Mouse (Mus musculus) cerebellum, adult 11-12 months (tissue): ENCODE data around the gene Mpeg1.

Source experiments
- DNase-seq: peaks from one replicate; pipeline ENCODE4 v3.0.0; 2022

The Mpeg1 gene

DNA sequence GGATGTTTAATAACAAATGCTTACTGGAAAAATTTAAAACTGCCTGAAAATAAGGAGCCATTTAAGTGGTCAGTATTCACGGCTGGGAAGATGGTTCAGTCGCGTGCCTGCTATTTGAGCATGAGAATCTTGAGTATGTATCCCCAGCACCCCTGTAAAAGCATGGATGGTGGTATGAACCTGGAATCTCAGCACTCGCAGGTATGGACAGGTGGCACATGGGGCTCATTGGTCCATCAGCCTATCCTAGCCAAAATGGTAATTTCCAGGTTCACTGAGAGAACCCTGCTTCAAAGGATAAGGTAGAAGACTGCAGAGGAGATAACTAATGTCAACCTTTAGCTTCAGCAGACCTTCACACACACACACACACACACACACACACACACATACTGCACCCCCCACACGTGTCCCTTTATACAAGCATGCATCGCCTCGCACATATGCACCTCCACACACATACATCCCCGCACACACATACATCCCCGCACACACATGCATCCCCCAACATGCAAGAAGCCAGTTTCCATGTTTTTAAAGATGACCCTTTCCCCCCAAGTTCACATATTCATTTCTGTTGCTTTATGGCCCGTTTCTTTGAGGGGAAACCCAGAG lies 5.1 kb downstream of the Mpeg1 start:
- DNase-seq: no peak

DNA sequence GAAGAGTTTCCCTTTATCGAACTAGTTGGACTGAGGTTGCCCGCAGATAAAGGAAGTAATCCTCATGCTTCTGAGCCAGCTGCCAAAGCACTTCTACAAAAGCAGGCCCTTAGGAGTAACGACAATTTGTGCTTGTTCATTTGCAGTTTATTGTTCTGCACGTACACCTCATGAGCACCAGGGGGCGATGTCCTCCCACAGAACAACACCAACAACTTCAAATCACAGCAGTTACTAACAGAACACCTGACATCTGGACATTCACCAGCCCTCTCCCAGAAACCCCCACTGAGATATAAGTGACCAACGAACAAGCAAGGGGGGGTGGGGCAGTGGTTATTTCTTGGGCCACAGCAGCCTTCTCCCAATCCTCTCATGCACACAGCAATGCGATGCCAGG lies 5.6 kb downstream of the Mpeg1 start:
- peak; percentile 48 for DNase-seq

DNA sequence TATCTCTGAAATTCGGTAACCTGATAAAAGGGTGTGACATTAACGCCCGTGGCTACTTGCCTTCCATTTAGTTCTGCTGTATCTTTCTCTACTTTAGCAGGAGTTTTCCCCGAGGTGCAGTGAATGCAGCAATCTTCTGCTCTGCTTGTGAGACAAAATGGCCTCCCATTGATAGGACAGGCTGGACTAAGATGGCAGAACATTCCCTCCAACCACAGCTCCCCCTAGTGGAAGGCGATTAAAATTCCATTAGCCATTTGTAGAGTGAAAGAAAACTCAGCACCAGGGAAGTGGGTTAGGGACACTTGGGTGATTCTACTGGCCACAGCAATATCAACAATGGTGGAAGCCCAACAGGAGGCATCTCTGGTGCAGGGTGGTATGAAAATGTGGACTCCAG lies 6.9 kb downstream of the Mpeg1 start:
- DNase-seq: no peak

DNA sequence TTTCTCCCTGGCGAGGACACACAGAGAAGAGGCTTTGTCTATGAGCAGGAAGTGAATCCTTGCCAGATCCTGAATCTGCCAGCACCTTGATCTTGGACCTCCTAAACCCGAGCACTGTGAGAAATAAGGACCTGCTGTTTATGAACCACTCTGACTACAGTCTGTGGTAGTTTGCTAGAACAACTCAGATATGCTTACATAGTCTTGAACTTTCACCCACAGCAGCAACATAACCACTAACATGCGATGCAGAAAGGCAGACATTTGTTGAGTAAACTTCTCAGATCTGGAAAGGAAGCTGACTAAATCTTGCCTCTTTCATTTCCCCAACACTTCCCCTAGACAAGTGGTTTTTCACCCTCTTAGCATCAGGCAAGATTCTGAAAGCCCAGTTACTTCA lies 11.3 kb downstream of the Mpeg1 start:
- no peak for DNase-seq

DNA sequence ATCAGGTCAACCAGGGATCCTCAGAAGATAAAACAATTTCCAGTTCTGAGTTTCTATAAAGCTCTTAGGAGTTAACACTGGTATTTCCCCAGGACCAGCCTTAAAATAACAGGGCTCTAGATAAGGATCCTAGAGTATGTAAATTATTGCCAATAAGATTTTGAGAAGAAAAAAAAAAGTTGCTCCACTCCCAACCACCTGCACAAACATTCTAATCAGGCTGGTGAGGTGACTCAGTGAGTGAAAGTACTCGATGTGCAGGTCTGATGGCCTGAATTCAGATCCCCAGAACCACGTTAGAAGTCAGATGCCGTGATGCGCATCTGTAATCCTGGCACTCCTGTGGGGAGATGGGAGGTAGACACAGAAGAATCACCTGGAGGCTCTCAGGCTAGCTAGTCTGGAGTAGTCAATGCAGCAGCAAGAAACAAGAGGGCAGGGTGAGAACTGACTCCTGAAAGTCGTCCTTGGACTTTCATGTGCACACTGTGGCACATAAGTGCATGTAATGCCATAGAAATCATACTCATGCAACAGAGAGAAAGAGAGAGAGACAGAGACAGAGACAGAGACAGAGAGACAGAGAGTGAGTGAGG lies 11.9 kb downstream of the Mpeg1 start:
- DNase-seq: no peak

DNA sequence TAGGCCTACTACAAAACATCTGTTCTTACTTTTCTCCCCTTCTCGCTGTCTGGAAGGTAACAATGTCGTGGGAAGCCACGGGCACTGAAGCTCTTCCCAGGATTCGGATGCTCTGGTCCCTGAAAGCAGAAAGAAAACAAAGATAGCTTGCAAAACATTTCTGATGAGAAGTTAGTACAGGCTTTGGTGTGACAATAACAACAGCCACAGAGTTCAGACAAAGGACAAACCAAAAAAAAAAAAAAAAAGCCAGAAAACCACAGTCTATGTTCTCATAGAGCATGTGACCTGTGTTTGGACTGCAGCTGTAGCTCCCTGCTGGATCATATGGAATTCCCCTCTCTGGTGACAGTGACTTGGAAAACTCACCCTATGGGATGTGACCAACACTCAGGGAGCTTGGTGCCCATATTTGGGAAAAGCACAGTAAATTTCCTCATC lies 12.6 kb downstream of the Mpeg1 start:
- DNase-seq: no peak

DNA sequence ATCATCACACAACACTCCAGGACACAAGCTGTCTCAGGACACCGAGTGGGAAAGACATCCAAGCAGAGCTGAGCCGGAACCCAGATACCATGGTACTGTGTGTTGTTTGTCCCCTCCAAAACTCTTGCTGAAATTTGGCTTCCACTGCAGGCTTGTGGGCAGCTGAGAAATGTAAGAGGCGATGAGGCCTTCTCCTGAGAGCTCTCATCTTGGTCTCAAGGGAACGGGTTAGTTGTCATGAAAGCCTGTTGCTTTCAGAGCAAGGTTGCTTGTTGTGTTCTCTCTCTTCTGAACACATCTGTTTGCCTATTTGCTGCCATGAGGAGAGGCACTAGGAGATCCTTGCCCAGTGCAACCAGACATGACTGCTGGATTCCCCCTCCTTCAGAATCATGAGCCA lies 13.4 kb downstream of the Mpeg1 start:
- DNase-seq: no peak

DNA sequence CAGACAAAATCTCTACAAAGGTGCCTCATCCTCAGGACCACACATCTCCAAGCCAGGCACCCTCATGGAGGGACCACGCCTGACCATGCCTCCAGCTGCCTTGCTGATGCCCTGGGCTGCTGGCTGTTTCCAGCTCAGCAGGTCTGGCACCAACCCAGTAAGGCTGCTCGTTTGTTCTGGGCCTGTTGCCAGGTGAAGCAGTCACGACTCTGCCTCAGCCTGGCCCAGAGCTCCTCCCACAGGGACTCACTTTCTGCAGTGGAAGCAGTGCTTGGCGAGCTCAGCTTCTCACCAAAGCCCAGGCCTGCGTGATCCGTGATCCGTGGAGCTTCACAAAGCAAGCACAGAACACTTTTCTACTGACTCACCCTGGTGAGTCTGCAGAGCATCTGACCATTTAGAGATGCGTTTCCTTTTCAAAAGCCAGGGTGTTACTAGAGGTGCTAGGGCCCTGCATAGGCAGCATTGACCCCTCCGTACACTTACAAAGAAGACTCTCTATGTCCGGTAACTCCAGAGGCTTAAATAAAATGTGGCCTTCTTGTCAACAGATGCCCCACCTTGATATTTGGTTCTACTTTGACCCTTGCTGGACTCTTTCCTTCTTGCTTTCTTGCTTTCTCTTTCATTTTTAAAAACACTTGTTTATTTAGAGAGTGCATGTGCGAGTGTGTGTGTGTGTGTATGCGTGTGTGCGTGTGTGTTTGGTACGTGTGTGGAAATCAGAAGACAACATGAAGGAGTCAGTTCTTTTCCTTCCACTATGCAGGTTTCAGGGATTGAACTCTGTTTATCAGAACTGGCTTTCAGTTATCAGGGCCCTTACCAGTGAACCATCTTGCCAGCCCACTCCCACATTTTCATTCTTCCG lies 15.0 kb downstream of the Mpeg1 start:
- DNase-seq: peak; percentile 77

DNA sequence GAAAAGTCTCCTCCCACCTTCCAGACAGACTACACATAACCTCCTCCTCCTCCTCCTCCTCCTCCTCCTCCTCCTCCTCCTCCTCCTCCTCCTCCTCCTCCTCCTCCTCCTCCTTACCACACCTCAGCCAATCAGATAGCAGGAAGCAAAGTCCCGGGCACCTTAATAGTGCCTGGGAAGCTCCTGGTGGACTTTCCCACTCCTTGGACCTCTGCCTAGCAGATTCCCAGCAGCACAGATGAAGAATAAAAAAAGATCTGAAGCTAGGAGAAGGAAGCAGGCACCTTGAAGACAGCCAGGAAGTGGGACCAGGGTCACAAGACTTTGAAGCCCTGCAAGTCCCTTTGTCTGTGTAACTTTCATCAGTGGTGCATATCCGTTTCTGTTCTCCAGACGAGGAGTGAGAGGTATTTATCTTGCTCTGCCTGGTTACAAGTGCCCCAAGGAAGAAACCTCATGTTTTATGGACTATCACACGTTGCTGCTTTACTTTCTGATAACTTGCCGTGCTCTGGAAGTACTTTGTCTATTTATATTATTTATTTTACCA lies 16.2 kb downstream of the Mpeg1 start:
- no peak for DNase-seq

DNA sequence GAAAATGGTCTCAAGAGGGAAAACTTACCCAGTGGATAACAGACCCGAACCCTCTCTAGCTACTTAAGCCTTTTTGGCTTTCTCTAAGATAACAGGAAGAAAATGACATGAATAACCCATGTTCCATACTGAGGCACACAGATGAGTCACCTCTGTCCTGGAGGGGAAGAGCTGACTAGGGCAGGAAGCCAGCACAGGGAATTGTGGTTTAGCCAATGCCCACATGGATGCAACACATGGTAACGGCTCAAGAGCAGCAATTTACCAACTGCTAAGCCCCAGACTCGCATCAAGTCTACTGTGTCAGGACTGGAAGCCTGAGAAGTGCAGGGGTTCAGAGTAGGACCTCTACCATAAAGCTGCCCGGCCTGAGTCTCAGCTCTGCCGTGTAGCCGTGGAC lies 17.8 kb downstream of the Mpeg1 start:
- DNase-seq: no peak

DNA sequence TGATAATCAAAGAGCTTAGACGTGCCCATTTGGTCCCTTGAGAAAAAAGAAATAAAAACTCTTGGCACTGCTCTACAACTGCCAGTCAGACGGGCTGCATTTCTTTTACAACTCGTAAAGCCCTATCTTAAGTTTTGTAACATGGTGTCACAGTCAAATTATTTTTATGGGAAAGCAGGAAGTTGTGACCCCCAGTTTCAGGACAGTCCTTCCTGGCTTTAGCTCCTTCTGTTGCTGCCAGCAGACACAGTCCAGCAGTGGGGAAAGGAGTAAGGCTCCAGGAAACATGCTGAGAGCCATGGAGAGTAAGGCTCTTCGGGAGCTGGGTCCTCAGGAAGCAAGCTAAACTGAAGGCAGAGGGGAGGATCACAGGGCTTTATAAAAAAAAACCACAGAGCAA lies 23.2 kb downstream of the Mpeg1 start:
- DNase-seq: no peak

DNA sequence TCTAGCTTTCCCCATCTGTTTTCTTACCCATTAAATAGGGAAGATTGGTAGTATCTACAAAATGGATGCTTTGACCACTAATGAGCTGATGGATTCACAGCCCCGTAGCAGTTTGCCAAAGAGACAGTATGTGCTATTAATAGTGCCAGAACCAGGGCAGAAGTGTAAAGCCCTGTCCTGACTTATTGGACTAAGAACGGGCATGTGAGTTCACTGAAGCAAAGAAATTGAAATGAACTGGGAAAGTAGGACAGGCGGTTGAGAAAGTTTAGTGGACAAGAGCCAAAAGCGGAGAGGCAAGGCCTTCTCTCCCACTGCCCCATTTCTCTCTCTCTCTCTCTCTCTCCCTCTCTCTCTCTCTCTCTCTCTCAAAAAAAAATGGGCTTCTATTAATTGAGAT lies 23.6 kb downstream of the Mpeg1 start:
- no peak for DNase-seq

DNA sequence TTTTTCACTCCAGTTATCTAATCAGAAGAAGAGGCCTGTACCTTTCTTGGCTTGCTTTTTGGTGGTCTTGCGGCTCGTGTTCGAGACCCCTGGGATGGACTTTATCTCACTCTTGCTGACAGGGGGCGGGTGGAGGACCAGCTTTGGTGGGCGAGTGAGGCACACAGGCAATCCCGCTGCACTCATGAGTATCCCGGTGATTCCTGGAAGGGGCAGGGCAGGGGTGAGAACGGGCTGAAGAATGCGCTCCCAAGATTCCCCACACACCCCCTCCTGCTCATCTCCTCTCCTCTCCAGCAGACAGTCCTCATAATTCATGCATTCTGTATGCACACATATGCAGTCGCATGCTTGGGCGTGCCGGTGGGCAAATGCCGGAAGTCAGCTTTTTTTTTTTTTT lies 24.6 kb downstream of the Mpeg1 start:
- no peak for DNase-seq

DNA sequence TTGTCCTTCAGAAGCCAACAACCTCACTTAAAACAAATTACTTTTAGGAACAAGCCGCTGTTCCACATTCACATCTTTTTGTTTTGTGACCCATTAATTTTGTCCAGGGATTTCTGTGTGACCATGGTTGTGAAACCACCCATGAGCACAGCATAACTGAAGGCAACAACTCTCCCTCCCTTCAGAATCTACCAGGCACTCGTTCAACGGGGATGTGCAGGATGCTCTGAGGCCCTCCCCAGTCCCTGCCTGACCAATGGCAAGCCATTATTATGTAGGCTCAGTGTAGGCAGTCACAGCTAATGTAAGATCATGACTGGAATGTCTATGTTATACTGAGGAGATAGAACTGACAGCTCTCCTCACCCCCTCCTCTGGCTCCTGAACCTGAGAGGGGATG lies 25.1 kb downstream of the Mpeg1 start:
- no peak for DNase-seq

DNA sequence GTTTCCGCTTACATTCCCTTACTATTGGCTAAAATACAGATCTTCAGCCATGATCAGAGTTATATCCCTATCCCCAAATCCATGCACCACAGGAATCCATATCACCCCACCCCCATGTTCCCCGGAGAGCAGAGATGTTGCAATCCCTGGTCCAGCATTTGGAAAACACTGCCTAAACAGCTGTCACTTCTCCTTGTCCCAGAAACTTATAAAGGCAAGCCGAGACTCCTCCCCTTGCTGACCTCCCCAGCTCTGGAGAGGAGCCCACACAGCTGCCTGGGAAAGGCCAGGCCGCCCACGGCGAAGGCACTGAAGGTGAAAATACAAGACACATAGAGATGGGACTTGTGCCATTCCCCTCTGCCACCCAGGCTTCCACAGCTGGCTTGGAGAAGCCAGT lies 26.3 kb downstream of the Mpeg1 start:
- DNase-seq: no peak

DNA sequence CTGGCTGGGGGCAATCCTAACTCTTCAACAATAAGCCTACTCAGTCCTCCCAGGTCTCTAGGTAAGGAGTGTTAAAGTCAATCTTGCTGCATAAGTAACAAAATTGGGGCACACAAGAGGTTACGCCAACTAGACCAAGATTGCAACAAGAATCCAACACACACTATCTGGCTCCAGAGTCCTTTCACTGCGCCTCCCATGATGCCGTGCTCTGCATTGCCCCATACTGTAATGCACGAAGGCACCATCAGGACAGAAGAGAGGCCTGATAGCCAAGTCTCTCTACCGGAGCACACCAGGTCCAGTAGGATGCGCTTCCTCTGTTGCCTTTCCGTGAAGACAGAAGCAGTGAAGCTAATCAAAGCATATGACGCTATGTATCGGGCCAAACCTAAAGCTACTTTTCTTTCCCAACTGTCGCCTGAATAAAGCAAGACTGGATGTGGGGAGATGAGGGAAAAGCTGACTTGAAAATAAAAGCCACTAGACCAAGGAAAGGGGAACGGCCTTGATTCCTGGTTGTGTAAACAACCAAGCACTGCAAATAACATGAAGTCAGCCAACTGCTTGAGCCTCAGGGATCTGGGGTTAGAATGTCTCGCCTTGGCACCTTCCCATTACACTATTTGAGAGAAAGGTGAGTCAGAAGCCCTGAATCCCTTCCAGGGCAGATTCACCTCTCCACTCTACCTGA lies 27.1 kb downstream of the Mpeg1 start:
- no peak for DNase-seq

DNA sequence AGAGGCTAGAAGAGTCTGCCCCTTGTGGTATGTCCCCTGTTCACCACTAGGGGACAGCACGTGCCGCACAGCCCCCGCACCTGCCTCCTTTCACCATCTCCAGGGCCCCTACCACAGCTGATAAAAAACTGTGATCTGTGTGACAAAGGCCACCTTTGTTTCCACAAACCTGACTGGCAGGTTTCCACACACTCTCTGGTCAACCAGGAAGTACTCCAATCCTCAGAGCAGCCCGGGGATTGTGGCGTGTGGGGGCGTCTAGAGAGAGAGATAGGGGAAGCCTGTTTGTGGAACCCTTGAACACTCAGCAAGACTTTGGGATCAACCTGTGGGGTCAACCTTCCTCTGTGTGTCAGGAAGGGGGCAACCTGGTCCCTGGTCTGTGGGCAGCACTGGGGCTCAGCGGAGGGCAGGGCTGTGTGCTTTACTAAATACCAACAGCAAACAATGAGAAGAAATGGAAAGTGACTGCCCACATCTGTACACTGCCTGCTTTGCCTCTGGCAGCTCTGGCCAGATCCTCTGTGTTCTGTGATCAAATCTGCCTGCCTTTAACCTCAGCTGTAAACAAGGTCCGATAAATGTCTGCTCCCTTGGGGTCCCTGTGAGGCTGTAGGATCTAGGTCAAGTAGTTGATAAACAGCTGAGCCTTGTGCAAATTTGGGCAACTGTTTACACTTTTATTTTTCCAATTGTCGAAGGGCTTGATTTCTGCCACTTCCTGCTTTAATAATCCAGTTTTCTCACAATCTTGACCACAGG lies 27.8 kb downstream of the Mpeg1 start:
- DNase-seq: peak; percentile 20

DNA sequence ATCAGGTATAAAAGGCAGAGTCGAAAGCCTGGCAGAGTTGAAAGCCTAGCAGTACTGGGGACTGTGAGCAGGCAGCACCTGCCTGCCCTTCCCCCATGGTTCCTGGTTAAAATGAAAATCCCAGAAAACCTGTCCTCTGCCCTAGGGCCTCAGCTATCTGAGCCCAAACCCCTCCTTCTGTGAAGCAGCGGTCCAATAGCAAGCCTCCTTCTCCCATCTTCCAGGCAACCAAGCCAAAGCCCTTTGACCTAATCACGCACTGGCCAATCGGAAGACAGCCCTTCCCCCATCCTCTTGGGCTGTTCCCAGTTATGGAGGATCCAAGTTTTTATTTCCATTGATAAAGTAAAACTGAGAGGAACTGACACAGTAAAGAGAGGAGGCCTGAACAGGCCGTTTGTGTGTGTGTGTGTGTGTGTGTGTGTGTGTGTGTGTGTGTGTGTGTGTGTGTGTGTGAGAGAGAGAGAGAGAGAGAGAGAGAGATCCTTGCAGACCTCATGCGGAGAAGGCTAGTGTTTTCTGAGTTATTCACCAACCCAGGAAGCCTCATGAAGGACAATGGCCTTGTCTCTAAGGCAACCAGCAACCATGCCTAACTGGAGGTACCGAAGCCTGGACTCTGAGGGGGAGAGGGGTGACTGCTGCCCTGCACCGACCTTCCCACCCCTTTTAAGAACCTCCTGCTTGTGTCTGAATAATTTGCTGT lies 28.5 kb downstream of the Mpeg1 start:
- peak; percentile 36 for DNase-seq

DNA sequence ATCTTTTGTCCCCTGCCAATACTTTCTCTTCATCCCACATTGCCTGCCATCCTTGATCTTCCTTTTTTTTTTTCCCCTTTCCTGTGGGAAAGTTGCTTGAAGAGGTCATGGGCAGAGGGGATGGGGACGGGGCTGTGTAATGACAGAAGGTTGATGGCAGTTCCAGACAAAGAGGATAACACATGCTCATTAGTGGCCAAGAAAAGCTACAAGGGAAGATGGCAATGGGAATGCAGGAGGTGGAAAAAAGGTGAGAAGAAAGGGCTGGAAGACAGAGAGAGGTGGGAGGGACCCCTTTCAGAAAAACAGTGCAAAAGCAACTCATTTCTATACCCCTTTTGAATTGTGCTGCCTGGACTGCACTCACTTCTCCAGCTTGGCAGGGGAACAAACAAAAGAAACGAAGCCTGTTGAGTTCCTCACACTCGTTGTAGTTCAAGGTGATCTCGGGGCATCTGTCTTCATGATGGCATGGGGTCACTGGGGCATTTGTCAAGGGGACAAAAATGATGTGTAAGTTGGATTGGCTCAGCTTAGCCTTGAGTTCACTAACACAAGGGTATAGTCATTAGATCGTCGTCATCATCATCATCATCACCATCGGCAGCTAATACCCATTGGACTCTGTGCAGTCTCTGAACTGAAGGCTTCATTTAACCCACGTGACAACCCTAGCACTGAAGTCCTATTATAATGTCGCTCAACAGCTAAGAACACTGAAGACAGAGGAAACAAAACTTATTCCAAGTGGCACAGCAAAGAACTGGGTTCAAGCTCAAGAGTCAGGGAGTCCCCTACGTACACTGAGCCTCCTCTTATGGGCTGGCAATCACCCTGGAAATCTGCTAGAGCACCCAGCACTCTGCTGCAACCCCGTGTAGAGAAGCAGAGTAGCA lies 29.3 kb downstream of the Mpeg1 start:
- DNase-seq: no peak

DNA sequence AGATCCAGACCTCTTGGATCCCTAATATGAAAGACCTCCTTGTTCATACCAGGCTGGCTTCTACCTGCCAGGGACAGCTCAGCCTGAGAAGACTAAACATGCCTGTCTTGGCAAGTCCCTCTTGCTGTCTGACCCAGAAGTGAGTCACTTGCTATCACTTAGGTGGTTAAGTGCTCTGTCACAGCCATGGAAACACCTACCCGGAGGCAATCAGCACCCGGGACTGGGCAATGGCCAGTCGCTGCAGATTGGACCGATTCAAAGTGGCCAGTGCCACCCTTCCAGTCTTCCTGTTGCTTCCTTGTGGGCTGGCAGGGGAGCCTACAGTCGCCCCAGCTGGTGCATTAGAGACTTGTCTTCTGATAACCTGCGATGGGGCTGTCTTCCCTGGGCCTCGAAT lies 31.1 kb downstream of the Mpeg1 start:
- no peak for DNase-seq
